Mouse (Mus musculus): ENCODE results near the gene Hoxa9. TPM values are rescaled to one million over a fixed set of nuclear protein-coding genes. Genes with fewer than 3 reads are reported as not detected.

Hoxa9 gene
- total RNA-seq, 2 experiments from 2014 or later: 7.2 to 7.4 TPM

GRCm38 (mm10) chr6:52182030-52182429 is 48.9 kb downstream of the Hoxa9 start:
- DNase-seq (ENCODE audit: low spot score): no peak

- no peak for DNase-seq (ENCODE audit: low spot score)
These were observed 50.2 kb downstream of the Hoxa9 start for GRCm38 (mm10) chr6:52180726-52181125.

- DNase-seq (ENCODE audit: low spot score): no peak
These were observed 50.6 kb downstream of the Hoxa9 start for GRCm38 (mm10) chr6:52180213-52180710.

- DNase-seq (ENCODE audit: low spot score): no peak
These were observed 51.2 kb downstream of the Hoxa9 start for GRCm38 (mm10) chr6:52179690-52180089.

- no peak for DNase-seq (ENCODE audit: low spot score)
These were observed 51.8 kb downstream of the Hoxa9 start for GRCm38 (mm10) chr6:52178918-52179665.

GRCm38 (mm10) chr6:52177806-52178205 is 53.1 kb downstream of the Hoxa9 start:
- DNase-seq (ENCODE audit: low spot score): no peak

- no peak for DNase-seq (ENCODE audit: low spot score)
These were observed 53.7 kb downstream of the Hoxa9 start, which contains the start of gene 5730596B20Rik for GRCm38 (mm10) chr6:52177061-52177735. Gene 5730596B20Rik, plus strand, starts transcription at chr6:52177498.

GRCm38 (mm10) chr6:52176391-52176790 is 54.5 kb downstream of the Hoxa9 start:
- DNase-seq (ENCODE audit: low spot score): no peak

GRCm38 (mm10) chr6:52175864-52176263 is 55.0 kb downstream of the Hoxa9 start:
- no peak for DNase-seq (ENCODE audit: low spot score)

GRCm38 (mm10) chr6:52174968-52175751 is 55.7 kb downstream of the Hoxa9 start:
- DNase-seq (ENCODE audit: low spot score): no peak

GRCm38 (mm10) chr6:52173648-52174047 is 57.2 kb downstream of the Hoxa9 start:
- no peak for DNase-seq (ENCODE audit: low spot score)

Small RNA genes within 50 kb of the gene (microRNA-seq; reads per million reads assigned to microRNA genes)
- 7,538 reads per million, percentile 93 among the genes with 10 or more reads in this experiment for gene Mir196b

Other genes with a start within 250 kb of the Hoxa9 start
- gene Skap2, start 218.5 kb downstream of the Hoxa9 start, total RNA-seq (2021): 1 to 10 TPM; 3.9 to 4.3 TPM
- under 1 TPM in 1 of 2 experiments, not detected in 1; 0.19 TPM for gene Hoxa1, start 72.8 kb downstream of the Hoxa9 start, total RNA-seq (2021)
- gene Hoxa2, start 66.3 kb downstream of the Hoxa9 start, total RNA-seq (2021): under 1 TPM; 0.21 to 0.27 TPM
- gene 5730596B20Rik, start 53.6 kb downstream of the Hoxa9 start, total RNA-seq (2021): not detected
- 1 to 10 TPM; 2.7 to 2.9 TPM for gene Hoxa4, start 39.3 kb downstream of the Hoxa9 start, total RNA-seq (2021)
- gene Hoxa5, start 26.5 kb downstream of the Hoxa9 start, total RNA-seq (2021): 1 to 10 TPM; 2.0 to 2.1 TPM
- 1 to 10 TPM; 2.0 to 2.1 TPM for gene Hoxa6, start 22.4 kb downstream of the Hoxa9 start, total RNA-seq (2021)
- gene Hoxa3, start 17.8 kb downstream of the Hoxa9 start, total RNA-seq (2021): 1 to 10 TPM; 1.6 to 3.0 TPM
- under 1 TPM in 1 of 2 experiments, not detected in 1; 0.39 TPM for gene Gm28308, start 17.8 kb downstream of the Hoxa9 start, total RNA-seq (2021)
- gene Hoxa7, start 9.2 kb downstream of the Hoxa9 start, total RNA-seq (2021): 1 to 10 TPM; 4.7 to 5.0 TPM
- 10 to 100 TPM; 13.7 to 15.0 TPM for gene Hoxa10, start 9.8 kb upstream of the Hoxa9 start, total RNA-seq (2021)
- gene Hoxa11, start 14.7 kb upstream of the Hoxa9 start, total RNA-seq (2021): 1 to 10 TPM; 2.1 to 2.9 TPM
- gene Hoxa13, start 29.8 kb upstream of the Hoxa9 start, total RNA-seq (2021): 1 to 10 TPM; 3.7 to 6.0 TPM
- not detected for gene Evx1, start 82.4 kb upstream of the Hoxa9 start, total RNA-seq (2021)

All from gastrocnemius, adult 18-20 months (tissue).